Mouse (Mus musculus): ENCODE results near the gene Mat2a.

DNA sequence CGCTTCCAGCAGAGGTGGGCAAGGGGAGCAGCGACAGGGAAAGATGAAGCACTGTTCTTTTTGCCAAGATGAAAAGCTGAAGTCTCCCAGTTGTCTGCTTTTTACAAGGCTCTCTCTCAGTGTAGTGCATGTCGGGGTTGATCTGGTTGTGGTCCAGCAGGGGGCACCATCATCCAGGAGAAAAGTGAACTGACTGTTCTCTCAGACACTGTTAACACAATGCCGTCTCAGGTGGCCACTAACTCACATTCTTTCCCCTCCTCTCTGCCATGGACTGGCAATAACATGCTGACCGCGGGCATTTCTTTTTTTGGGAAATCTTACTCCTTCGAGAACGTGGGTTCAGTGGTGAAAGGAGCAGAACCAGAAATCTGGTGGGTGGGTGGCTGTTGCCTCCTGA lies 11.3 kb downstream of the Mat2a start:
- TF ChIP-seq CTCF (IDR thresholded peaks at IDR 0.05; ENCODE audit: control insufficient read depth, insufficient read depth, low read length) (peak; percentile 88), POLR2A (IDR thresholded peaks at IDR 0.05; ENCODE audit: borderline replicate concordance, control insufficient read depth, low read depth, low read length) (no peak)

Data from bone marrow, adult 2 months (tissue).